Mouse (Mus musculus) kidney, adult 9 months (tissue): ENCODE measurements around the gene Sox5.
A peak's percentile ranks its signal among the peaks of the same experiment; 100 is the strongest.

Experiments used
- DNase-seq: peaks from one replicate; pipeline ENCODE4 v3.0.0; 2022

The Sox5 gene

DNA sequence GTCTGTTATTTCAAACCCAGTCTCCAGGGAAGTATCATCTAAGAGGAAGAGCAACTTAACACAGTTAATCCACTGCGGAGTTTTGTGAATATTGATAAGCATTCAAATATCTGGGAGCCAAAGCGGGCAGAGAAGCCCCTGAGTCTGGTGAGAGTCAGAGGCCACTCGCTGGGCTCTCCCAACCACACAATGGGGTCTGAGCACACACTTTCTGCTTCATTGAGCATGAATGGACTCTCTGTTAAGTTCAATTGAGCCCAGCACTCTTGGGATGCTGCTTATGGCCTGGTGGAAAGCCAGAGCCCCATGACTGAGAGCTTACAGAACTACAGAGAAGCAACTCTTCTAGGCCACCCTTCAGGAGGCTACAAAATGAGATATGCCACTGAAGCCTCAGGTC lies 221.6 kb downstream of the Sox5 start:
- no peak for DNase-seq

DNA sequence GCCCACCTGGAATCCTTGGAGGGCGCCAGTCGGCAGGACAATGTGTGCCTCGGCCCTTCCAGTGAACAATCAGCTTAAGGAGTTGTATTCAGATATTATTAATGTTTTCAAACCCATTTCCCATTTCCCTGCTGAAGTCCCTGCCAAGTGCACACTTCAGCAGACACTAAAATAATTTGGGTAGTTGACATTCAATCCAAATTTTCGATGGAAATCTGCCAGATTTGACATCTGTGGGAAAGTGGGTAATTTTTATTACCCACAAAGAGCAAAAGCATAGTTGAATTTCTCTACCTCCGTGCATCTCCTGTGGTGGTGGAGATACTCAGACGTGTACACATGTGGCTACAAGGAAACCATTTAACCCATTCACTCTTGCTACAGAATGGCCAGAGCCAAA lies 228.3 kb downstream of the Sox5 start:
- no peak for DNase-seq

DNA sequence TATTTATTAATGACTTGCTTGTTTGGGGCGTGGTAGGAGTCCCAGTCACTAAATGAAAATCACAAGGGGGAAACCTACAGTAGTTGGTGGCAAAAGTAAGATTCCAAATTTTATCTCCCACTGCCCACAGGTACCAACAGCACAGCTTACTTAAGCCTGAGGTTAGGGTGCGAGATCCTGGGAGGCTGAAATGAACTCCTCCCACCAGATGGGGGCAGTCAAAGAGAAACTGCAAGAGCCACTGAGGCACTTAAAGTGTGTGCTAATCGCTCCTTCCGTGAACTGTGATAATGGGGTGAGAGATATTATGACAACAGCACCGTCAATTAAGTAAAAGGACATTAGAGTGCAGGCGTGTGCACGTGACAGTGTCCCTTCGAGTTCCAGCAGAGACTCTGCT lies 232.8 kb downstream of the Sox5 start:
- no peak for DNase-seq

DNA sequence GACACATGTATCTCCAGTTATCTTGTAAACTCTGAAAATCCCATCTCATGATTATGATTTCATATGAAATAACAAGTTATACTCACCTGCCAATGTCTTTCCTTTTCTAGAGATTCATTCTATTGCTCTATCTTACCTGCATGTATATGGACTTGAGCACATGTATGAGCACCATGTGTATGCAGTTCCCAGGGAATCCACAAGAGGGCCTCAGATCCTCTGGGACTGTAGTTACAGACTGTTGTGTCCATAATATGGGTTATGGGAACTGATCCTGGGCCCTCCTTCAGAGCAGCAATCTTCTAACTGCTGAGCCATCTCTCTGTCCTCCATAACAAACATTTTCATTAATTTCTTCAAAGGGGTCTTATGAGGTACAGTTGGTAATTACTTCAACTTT lies 234.6 kb downstream of the Sox5 start:
- DNase-seq: no peak

DNA sequence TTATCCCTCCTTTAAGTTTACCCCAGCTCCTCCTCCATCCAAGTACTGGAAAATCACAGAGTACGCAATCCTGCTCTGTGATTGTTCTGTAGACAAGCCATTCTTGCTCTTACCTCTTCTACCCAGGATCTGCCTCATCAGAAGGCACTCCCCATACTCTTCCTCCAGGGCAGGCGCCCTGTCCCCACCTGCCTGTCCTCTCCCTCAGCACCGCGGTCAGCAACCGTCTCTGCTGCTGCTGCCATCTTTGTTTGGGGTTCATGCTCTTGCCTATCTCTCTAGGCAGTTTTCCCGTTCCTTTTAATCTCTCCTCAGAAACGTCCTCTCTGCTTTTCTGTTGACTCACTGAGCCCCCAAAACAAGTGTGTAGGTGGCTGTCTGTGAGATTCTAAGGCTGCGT lies 236.2 kb downstream of the Sox5 start:
- no peak for DNase-seq

DNA sequence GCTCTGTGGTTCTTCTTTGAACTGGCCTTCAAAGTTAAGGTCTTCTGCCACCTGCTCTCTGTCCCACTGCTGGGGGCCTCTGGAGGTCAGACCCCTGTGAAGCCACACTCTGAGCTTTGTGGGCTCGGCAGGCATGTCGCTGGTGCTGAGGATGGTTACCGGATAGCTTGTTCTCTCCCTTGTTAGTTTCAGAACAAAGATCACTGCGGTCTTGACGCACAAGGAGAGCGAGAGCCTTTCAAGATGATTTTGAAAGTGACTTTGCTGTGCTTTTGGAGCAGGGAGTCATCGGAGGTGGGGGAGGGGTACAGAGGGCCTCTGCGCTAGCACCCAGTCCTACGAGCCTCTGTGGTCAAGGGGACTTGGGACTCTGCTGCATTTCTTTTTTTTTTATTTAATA lies 240.5 kb downstream of the Sox5 start:
- no peak for DNase-seq

DNA sequence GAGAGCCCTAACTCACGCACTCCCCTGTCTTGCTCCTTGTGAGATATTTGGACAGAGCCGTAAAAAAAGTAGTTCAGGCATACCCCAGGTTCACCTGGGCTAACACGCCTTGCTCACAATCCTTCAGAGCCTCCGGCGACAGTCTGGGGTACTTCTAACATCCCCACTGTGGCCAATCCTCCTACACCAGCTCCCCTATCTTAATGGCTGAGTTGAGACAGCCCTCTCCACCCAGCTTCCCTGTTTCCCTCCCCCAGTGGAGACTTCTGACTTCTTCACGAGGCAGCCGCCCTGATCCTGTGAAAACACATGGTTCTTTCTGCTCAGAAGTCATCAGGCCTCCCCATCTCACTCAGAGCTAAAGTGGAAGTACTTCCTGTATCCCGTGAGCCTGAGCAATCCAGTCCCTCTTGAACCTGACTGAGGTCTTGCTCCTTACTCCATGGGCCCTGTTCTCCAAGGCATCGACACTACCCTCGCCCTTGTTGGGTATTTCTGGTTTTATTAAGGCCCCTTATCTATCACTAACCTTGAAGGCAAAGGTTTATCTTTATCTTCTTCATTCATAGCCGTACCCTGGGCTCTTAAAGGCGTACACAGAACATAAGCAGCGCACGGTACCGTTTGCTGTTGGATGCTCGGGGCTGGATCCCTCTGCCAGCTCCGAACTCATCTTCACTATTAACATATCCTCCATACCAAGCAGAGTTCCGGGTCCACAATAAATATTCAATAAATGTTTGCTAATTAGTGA lies 242.2 kb downstream of the Sox5 start:
- DNase-seq: no peak

DNA sequence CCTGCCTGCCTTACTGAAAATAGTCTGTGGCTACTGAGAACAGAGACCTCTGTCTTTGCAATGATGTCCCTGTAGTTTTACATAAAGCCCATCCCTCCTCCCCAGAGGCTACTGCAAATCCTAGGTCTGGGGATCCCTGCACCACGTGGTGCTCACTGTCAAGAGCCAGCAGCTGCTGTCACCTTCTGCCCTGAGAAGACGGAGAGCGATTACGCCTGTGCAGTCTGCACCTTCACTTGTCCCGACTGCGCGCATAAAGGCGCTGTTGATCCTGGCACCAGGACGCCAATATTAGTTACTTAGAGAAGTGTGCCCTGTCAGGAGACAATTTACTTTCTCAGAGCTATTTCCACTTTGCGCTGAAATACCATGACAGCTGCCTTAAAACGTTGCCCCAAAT lies 258.3 kb downstream of the Sox5 start:
- no peak for DNase-seq

DNA sequence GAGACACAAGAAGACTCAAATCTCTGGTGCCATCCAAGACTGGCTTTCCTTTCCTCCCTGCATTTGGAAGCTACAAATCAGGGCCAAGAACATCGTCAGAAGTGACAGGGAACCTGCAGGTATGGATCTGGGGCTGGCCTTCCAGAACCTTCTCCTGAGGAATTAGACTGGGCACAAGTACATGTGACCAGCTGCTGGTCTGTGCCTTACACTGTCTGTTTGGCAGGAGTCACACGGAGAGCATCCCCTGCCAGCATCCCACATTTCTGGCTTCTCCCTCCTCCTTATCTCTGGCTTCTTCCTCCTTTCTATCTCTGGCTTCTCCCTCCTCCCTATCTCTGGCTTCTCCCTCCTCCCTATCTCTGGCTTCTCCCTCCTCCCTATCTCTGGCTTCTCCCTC lies 263.0 kb downstream of the Sox5 start:
- DNase-seq: no peak

DNA sequence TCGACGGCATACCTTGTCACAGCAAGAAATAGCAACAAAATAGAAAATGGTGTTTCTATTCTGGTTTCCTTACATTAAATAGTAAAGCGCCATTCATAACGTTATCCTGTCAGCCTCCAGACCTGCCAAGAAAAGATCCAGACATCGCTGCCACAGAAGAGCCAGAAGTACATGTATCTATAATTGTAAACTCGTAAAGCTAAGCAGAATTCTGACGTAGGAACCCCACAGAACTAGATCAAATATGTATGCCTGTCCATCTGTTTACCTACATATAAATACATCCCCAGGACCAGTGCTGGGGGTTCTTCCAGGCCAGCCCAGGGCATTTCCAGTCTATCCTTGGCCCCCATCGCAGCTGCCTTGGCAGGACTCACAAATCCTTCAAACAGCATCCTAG lies 265.9 kb downstream of the Sox5 start:
- no peak for DNase-seq

DNA sequence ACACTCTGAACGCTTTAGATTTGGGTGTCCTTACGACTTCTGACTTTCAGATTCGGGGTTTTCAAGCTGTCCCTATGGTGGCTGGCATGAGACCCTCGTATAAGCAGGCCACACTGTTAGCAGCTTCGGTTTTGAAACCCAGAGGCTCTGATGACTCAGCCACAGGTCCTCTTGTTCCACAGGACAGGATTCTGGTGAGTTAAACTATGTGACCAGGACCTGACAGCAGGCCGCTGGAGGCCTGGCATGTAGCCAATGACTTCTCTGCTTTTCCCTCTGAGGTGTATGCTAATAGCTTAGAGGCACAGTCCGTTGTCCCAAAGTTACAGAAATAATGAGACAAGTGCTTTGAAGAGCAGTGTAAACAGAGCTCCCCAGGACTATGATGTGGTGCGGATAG lies 268.0 kb downstream of the Sox5 start:
- DNase-seq: peak; percentile 23

DNA sequence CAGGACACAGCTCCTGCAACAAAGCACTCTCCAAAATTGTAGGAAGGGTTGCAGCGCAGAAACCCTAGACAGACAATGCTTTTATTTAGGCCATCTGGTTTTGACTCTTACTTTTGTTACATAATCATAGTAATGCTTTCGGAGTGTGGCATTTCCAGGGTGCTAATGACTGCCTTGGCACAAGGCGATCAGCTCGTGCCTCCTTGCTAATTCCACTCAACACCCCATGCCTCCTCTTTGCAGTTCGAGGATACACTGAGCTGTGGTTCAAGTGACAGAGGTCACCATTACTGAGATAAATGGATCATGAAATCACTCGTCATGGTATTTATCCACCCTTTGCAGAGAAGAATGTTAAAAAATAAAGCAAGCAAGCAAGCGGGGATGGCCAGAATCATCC lies 269.9 kb downstream of the Sox5 start:
- no peak for DNase-seq

DNA sequence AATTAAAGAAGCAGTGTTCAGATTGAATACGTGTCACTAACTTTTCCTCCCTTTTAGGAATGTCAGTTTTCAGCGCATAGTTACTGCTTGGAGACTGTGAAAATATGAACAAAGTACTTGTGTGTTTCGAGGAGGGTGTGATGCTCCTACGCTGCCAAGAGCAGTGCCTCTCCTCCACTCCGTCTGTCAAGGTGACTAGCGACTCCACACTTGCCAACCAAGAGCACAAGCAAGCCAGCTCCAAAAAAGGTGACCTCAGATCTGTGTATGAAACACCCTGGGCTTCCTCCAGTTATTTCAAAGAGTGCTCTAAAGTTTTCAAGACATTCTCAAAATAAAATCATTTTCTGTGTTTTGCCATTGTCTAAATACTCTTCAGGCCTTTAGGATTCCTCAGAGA lies 271.6 kb downstream of the Sox5 start:
- no peak for DNase-seq

DNA sequence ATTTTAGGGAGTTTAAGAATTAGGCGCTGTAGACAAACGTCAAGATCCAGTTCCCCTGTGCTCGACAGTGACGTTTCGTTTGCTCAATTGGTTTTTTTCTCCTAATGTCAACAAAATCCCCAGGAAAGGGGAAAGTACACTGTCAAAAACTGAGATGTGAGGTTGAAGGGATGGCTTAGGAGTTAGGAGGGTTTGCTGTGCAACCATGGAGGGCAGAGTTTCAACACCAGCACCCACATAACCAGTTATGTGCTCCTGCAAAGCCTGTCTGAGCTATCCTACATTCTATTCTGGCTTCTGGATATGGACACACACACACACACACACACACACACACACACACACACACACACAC lies 277.6 kb downstream of the Sox5 start:
- no peak for DNase-seq

DNA sequence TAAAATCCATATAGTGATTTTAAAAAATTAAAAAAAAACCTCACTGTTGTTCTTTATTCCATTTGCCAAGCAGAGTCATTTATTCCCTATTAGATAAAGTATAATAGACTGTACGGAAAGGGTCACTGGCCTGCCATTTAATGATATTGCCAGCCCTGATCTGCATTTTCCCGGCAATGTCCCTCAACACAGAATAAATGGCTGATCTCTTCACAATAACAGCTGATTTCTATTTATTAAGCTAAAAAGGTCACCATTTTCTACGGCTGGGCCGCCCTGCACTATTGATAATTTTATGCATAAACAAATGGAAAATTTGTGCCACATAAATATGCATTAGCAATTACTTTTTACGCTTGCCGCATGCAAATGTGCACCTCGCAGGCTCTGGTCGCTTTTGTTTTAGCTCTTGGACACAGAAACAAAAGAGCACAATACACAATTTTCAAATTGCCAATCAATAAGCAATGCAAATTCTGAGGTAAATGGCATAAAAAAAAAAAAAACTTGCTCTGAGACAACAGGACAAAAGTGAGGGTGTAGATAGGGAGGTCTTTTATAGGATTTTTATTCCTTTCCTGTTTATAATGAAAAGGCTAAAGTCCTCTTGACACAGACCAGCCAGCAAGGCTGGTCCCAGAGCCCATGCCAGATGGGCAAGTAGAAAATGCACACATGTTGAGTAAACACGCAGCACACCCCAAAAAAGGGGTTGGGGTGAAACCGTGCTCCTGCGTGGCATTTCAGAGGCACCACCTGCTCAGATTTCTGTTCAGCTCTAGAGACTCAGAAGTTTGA lies 278.2 kb downstream of the Sox5 start:
- no peak for DNase-seq

DNA sequence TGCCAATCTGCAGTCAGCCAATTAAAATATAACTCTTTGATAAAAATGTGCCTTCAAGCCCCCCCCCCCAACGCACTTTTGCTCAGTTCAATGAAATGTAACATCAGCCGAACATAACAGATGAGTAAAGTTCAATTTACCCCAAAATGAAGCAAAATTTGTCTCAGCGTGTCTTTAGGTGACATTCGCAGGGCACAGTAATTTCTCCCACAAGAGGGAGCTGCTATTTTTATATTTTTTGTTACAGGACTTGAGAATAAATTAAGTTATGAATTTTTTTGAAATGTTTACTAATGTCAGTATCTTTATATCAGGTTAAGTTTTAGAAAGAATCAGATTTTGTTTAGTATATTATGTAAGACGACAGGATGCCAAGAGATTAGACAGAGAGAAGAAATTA lies 280.3 kb downstream of the Sox5 start:
- no peak for DNase-seq

DNA sequence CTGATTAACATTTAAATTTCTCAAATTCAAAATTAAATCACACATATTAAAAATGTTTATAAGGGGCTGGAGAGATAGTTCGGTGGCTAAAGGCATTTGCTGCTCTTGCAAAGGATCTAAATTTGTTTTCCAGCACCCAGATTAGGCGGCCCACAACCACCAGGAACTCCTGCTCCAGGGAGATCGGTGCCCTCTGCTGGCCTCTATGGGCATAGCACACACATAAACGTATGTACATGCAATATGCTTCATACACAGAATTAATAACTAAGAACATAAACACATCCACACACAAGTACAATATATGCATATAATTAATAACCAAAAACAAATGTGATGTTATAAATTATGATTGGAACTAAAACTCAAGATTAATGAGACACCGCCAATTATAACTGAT lies 283.6 kb downstream of the Sox5 start:
- DNase-seq: no peak

DNA sequence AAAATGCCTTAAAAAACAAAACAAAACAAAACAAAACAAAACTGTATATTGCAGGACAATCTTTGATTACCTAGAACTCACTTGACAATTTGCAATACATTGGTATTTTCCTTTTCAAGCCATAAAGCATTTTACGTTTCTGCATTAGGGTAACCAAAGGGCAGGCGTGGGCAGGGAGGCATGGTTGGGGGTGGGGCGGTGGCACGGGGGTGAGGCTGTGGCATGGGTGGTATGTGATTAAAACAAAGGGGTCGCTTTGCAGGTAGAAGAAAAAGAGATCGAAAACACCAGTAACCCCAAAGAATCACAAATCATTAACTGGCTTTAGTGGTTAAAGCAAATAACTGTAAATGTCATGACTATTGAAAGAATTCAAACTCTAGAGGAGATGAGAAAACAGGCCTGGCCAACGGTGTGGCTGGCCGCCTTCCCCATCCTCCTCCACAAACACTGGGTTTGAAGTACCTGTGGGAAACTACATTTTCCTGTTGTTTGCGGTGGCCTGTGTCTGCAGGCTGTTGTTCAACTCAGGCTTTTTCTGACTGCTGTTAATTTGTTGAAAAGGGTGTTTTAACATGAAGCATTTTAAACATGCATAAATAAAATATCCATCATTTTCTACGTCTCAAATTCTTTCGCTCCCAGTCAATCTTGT lies 289.9 kb downstream of the Sox5 start:
- no peak for DNase-seq

DNA sequence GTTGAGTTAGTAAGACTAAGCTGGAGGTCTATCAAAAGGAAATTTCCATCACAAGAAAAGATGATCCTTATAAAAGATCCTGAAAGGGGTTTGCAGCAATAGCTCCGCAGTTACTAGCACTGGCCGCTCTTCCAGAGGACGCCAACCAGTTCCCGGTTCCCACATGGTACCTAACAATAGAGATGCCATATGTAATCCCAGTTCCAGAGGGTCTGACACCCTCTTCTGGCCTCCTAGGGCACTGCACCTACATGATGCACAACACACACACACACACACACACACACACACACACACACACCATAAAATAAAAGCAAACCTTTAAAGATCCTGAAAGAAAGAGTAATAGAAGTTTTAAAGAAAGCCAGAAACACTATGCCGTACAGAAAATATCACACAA lies 290.9 kb downstream of the Sox5 start:
- no peak for DNase-seq

DNA sequence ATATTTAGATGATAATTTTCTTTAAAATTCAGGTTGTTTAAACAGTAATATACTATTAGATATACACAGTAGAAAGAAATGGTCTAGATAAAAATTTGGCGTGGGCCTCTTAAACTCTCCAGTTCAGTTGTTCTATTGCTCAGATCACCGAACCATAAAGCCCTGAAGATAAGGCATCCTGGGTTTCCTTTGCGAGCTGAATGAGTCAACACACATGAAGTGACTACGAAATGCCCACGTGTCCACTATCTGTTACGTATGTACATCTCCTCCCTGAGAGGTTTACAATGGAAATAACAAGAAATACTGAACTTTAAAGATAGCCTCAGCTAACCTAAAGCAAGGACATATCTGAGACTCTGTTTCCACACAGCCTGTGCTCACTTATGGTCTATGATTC lies 296.2 kb downstream of the Sox5 start:
- DNase-seq: no peak

DNA sequence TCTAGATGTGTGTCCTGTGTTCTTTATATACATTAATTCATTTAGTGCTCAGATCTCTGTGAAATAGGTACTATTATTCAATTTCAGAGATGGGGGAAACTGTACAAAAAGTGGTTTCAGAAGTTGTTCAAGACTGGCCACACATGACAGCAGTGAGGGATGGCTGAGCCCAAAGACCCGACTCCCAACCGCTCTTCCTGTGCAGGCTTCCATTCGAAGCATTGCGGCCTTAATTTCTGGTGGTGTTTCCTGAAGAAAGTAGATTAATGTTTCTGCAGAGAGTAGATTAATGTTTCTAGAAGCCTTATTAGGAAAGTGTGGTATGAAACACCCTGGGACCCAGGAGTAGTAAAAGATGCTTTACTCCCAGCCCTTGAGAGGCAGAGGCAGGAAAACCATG lies 298.6 kb downstream of the Sox5 start:
- DNase-seq: no peak

DNA sequence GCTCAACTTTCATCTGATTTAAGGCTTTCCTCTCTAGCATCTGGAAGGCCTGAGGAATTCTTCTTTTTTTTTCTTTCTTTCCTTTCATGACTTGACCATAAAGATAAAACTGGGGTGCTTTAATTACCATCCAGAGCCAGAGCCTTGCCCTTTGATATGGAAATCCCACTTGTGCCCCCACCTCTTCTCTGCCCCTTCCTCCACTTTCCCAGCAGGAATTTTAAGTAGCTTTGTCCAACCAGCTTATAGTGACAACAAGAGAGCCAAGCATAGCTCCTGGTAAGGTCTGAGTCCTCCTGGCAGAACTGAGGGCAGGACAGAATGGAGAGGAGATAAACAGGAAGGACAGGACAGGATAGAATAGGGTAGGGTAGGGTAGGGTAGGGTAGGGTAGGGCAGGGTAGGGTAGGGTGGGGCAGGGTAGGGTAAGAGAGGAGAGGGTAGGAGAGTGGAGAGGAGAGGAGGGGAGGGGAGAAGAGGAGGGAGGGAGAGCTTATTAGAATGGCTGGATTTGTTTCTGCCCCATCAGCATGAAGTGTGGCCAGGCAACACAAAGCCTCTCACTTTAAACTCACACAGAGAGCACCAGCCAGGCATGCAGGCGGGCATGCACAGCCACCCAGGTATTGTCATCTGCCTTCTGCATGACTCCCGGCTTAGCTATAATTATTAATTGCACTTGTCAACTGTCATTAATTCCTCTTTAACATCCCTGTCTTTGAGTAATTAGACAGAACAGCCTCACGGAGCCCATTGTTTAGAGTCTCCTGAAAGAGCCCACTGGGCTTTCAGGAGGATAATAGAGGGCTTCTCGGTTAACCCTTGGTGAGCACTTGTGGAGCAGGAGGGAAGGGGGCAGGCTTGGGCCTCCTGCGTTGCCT lies 300.9 kb downstream of the Sox5 start:
- DNase-seq: no peak

DNA sequence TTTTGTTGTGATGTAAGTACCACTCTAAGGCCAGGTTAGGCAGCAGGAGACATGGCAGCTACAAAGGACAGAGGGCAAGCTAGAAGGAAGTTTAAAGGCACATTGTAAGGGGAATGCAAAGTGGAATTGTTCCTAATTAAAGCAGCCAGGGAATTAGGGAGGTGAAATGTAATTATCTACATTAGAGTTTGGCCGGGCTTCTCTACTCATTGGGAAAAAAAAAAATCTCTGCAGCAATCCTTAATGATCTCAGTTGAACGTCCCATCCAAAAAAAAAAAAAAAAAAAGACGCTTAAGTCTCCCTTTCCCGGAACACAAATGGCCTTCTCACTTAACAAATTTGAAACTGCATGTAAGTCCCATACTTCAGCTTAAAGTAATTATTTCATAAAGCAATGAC lies 301.9 kb downstream of the Sox5 start:
- no peak for DNase-seq
